Mouse (Mus musculus): ENCODE measurements around the gene Sgpp1. TPM values are rescaled to one million over a fixed set of nuclear protein-coding genes. Genes with fewer than 3 reads are reported as not detected.

Sgpp1 gene
- polyA plus RNA-seq, 1 experiment from 2014 or later = 13.4 TPM

GRCm38 (mm10) chr12:75666939-75667338, 68.6 kb downstream of the Sgpp1 start:
- no peak overlapping the region for H3K27ac ChIP-seq (ENCODE audit: low read length)
- no peak for ATAC-seq (ENCODE audit: low read depth)

DNA sequence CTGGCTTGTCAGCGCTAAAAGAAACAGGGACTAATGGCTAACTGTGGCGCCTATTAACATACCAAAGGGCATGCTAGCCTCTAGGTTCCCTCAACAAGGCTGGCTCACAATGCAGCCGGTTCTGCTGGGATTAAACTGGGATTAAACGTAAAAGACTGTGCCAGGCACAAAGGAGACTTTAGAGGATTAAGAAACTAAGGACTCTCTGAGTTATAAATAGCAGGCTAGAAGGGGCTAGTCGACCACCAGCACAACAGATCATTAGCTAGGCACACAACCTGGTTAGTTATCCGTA, 71.1 kb downstream of the Sgpp1 start:
- Histone ChIP-seq H3K4me2 (ENCODE audit: low read depth, low read length) (no peak overlapping the region), H3K4me1 (replicated peaks; ENCODE audit: control insufficient read depth, insufficient read depth, low read length) (peaks cover 4% of the 10 kb centered on the region; the same call in 1 of the 2 replicates), H3K4me3 (ENCODE audit: low read length) (no peak overlapping the region), H3K9me3 (ENCODE audit: control insufficient read depth, low read length) (no peaks in the 10 kb centered on the region), H3K9ac (ENCODE audit: low read length) (no peak overlapping the region), H3K27me3 (ENCODE audit: control insufficient read depth, insufficient read depth, low read depth, low read length) (no peaks in the 10 kb centered on the region), H3K27ac (ENCODE audit: low read length) (no peak overlapping the region), H3K36me3 (ENCODE audit: control insufficient read depth, insufficient read depth, low read length) (no peaks in the 10 kb centered on the region)
- WGBS = 42% methylated on average over 6 of the region's 6 CpGs
- ATAC-seq (ENCODE audit: low read depth) = no peak

More at GRCm38 (mm10) chr12:75666939-75667338, 68.6 kb downstream of the Sgpp1 start:
- Histone ChIP-seq H3K9me3 (ENCODE audit: control insufficient read depth, low read length) (no peaks in the 10 kb centered on the region), H3K9ac (ENCODE audit: low read length) (no peak overlapping the region), H3K27me3 (ENCODE audit: control insufficient read depth, insufficient read depth, low read depth, low read length) (no peaks in the 10 kb centered on the region), H3K4me2 (ENCODE audit: low read depth, low read length) (no peak overlapping the region), H3K36me3 (ENCODE audit: control insufficient read depth, insufficient read depth, low read length) (no peaks in the 10 kb centered on the region), H3K4me1 (replicated peaks; ENCODE audit: control insufficient read depth, insufficient read depth, low read length) (peaks cover 11% of the 10 kb centered on the region; the same call in 1 of the 2 replicates), H3K4me3 (ENCODE audit: low read length) (no peak overlapping the region)

Other genes with a start within 250 kb of the Sgpp1 start
- gene Ppp2r5e, start 139.5 kb downstream of the Sgpp1 start, polyA plus RNA-seq (2015; fragmentation: Nextera tagmentation; extraction: Ambion mirVana) = 9.9 and 10.3 TPM in 2 replicates
- 9.5 and 9.7 TPM in 2 replicates for gene Wdr89, start 66.2 kb downstream of the Sgpp1 start, polyA plus RNA-seq (2015; fragmentation: Nextera tagmentation; extraction: Ambion mirVana)
- gene Syne2, start 82.4 kb upstream of the Sgpp1 start, polyA plus RNA-seq (2015; fragmentation: Nextera tagmentation; extraction: Ambion mirVana) = 50.8 and 59.5 TPM in 2 replicates

Measured in lung, embryonic 16.5 days (tissue).